Mouse (Mus musculus): ENCODE results near the gene Pitpnc1.
A peak's percentile ranks its signal among the peaks of the same experiment; 100 is the strongest.
"Not testable (repeated sequence)": the region's sequence is repeated elsewhere in the genome, so short reads cannot be mapped to it uniquely, and the experiment has no call there.

The Pitpnc1 gene

DNA sequence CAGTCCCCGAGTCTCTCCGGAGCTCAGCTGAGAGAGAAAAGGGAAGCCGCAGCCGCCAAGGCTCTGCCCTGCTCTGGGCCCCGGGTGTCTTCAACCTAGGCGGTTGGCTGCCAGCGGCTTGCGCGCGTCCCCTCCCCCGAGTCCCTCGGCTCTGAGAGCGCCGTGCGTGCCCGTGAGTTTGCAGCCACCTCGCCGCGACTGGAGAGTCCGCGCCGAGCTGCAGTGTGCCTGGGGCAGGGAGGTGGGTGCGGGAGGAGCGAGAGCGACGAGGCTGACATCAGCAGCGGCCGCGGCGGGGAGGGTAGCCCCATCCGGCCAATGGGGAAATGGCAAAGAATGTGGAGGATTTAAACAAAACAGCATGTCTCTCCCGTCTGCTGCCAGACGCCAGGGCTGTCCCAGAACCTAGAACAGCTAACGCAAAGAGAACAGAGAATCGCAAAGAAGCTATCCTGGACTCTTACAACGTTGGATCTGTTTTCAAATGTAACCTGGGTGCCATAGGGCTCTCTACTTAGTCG is at the start of gene Pitpnc1:
Gene Pitpnc1 (minus strand): TSS at position 179 of the 521 bp plus-strand sequence.
- DNase-seq: peak; percentile 90 to 92

GRCm38 (mm10) chr11:107518645-107519429 is 48.3 kb upstream of the Pitpnc1 start:
- no peak for DNase-seq

DNA sequence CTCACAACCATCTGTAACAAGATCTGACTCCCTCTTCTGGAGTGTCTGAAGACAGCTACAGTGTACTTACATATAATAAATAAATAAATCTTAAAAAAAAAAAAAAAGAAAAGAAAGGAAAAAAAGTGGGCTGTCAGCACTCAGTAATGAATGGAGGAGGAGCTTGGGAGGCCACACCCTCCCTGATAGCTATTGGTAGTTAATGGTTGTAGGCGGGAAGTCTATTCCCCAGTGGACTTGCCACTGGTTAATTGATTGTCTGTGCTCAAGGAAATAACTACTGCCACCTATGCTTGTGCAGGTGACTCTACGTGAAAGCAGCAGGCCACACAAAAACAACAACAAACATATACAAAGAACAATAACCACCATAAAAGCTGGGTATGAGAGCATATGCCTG is 45.9 kb upstream of the Pitpnc1 start:
- no peak for DNase-seq

- DNase-seq: no peak
Observed at GRCm38 (mm10) chr11:107513047-107513446, 42.5 kb upstream of the Pitpnc1 start.

DNA sequence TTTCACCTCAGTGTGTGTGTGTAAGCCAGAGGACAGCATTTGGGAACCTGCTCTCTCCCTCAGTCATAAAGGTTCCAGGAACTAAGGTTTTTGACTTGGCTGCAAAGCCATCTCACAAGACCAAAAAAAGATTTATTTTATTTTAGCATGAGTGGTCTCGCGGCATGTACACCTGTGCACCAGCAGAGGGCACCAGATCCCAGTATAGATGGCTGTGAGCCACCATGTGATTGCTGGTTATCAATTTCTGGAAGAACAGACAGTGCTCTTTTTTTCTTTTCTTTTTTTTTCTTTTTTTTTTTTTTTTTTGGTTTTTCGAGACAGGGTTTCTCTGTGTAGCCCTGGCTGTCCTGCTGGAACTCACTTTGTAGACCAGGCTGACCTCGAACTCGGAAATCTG is 41.5 kb upstream of the Pitpnc1 start:
- DNase-seq: peak; percentile 49 to 72

DNA sequence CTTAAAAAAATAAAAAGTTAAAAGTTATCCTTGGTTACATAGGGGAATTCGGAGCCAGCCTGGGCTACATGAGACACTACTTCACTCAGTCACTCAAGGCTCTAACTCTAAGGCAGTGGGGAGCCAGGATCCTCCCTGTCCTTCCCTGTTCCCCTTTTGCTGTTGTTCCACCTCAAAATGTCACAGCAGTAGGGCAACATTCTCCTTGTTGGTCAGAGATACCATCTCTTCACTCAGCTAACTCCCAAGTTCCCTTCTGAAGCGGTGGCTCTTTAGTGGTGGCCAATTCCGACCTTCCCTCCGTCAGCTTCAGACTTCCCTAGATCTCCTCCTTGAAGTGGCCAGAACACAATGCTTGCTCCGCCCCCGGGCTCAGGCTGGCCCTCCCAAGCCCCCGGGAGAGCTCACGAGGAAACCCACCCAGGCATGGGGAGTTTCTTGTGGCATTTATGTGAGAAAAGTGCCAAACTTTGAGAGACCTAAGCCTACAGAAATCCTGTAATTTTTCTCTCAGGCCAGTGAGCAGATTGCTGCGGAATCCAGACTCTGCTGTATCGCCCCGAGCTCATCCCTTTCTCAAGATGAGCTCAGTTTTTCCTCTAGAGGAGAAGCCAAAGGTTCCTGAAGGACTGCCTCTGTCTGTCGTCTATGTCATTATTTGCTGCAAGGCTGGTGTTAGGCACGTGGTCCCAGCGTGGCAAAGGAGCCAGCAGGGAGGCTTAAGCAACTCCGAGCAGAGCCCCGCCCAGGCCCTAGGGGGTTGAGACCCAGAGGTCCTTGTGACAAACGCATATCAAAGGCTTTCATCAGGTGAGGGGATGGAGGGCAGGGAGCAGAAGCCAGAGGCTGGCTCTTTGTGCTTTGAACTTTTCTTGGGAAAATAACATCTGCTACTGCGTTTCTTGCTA is 40.1 kb upstream of the Pitpnc1 start:
- DNase-seq: no peak

DNA sequence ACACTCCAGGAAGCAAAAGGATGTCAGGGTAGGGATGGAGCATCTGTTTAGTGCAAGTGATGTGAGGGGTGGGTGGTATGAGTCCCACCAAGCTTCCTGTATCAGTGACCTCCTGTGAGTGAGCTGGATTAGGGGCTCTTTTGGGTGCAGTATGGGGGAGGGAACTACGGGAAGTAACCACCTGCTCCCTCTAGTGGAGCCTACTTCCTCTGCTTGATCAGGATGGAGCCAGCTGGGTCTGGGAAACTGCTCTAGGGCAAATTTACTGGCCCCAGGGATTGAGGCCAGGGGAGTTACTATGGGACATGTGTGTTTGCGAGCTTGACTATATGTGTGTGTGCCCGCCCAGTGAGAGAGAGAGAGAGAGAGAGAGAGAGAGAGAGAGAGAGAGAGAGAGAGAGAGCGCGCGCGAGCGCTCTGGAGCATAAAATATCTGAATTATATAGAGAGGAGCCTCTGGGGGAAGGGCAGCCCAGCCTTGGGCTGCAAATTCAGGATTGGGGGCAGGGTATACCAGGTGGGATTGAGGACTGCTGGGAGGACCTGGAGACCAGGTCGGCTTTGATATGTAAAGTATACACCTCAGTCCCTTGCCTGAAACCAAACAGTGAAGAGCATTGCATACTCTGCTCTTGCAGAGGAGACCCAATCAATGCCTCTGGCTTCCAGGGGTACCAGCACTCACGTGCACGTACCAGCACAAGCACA is 39.3 kb upstream of the Pitpnc1 start:
- no peak for DNase-seq

DNA sequence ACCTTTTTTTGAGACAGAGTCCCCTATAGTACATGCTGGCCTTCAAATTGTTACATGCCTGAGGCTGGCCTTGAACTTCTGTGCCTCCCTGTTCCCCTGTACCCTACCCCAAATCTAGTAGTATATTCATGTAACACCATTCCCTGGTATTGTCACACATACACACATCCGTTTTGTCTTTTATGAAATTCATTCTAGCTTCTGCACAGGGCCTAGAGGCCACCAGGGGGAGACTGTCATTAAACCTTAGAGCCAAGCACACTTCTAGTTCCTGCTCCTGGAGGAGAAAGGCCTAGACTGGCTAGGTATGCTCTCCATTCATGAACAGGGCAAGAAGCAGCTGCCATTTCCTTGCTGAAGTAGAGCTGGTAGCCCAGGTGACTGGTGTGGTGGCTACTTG is 35.8 kb upstream of the Pitpnc1 start:
- DNase-seq: no peak

DNA sequence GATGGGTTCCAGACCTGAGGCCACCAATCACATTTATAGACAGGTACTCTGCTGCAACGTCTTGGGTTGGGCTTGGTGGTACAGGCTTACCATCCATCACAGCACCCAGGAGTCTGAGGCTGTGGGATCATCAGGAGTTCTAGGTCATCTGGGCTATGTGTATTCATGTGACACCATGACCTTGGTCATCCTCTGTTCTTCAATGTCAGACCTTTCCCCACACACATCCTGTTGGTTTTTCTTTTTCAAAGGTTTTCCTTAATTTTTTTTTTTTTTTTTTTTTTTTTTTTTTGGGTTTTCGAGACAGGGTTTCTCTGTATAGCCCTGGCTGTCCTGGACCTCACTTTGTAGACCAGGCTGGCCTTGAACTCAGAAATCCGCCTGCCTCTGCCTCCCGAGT is 33.9 kb upstream of the Pitpnc1 start:
- DNase-seq: not testable (repeated sequence)

DNA sequence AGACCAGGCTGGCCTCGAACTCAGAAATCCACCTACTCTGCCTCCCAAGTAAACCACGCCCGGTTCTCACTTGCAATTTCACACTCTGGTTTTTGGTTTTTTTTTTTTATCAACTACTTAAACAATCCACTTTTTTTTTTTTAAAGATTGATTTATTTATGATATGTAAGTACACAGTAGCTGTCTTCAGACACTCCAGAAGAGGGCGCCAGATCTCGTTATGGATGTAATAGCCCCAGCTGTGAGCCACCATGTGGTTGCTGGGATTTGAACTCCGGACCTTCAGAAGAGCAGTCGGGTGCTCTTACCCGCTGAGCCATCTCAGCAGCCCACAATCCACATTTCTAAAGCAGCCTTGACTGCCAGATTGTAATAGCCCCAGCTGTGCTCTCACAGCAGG is 32.3 kb upstream of the Pitpnc1 start:
- no peak for DNase-seq

- DNase-seq: no peak
Observed at GRCm38 (mm10) chr11:107484341-107484740, 13.8 kb upstream of the Pitpnc1 start.

GRCm38 (mm10) chr11:107479862-107480203 is 9.3 kb upstream of the Pitpnc1 start:
- no peak for DNase-seq

GRCm38 (mm10) chr11:107479053-107479861 is 8.8 kb upstream of the Pitpnc1 start, which contains the start of gene Psmd12:
TSS of gene Psmd12 (plus strand) at chr11:107479484.
- DNase-seq: peak; percentile 95 to 96

- peak; percentile 62 to 69 for DNase-seq
Observed at GRCm38 (mm10) chr11:107473137-107473820, 2.8 kb upstream of the Pitpnc1 start.

DNA sequence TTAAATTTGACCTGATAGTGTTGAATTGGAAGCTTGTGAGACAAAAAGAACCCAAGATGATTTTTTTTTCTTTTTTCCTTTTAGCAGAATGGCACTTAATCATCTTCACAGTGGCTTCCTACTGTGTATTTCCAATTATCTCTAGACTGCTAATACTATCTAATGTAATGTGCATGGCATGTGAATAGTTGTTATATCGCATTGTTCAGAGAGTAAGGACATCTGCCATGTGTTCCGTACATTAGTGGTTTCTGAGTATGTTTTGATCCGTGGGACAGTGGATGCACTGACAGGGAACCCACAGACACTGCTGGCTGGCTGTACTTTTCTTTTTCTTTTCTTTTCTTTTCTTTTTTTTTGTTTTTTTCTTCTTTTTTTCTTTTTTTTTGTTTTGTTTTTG is 1.8 kb upstream of the Pitpnc1 start:
- no peak for DNase-seq

- DNase-seq: no peak
Observed at GRCm38 (mm10) chr11:107471071-107471720, 697 bp upstream of the Pitpnc1 start.

DNA sequence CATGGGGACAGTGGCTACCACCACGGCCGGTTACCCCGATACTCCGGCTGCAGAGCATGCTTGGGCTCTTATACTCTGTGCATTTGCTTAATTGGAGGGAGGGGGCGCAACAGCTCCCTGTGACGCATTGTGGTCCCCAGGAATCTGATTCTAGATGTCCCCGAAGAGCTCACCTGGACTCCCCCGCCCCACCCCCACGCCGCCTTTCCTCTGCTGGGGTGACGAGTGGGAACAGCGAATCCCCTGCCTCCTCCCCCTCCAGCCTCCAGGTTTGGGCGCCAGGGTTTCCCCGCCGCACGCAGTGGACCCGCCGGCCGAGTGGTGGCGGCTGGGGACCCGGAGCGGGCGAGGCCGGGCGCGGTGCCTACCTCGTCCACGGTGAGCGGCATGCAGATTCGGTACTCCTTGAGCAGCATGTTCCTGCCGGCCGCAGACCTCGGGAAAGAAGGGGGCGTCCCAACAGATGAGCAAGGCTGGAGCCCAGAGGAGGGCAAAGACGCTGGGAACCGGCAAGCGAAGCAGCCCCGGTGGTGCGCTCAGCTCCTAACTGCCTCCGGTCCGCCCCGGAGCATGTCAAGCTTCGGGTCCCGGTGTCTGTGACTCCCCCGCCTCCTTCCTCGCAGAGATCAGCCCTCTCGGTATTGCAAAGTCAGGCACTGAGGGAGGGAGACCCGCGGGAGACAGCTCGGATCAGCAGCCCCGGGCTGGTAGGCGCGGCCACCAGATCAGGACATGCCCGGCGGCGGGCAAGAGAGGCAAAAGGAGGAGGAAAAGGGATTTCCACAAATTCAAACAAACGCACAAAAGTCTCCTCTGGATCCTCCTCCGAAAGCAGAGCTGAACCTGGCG is 752 bp downstream of the Pitpnc1 start:
- DNase-seq: peak; percentile 71 to 82

DNA sequence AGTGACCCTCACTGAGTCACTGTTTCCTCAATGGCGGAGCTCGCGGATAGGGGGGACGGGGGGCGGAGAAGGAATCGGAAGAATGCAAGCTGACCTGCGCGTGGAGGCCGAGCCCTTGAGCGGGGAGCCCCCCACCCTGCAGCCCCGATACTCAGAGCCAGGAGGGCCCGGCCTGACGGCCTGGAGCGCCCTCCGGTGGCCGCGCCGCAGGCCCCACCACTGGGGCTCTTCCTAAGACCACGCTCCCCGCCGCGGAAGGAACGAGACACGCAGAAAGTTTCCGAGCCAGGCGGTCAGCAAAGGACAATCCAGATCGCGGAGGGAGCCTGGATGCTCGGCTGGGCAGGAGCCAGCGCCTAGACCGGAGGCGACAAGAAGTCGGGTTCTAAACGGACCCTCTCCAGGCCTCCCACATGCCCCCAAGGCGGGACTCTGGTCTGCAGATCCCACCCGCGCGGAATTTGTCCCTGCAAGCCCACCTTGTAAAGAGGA is 1.4 kb downstream of the Pitpnc1 start:
- peak; percentile 68 to 87 for DNase-seq

- DNase-seq: peak in 1 of 2 experiments; percentile 15
Observed at GRCm38 (mm10) chr11:107468252-107469030, 2.1 kb downstream of the Pitpnc1 start.

Measured in cerebellum, adult 18-20 months (tissue).